Mouse (Mus musculus): Measurements from ENCODE around the gene Lsm3.

DNA sequence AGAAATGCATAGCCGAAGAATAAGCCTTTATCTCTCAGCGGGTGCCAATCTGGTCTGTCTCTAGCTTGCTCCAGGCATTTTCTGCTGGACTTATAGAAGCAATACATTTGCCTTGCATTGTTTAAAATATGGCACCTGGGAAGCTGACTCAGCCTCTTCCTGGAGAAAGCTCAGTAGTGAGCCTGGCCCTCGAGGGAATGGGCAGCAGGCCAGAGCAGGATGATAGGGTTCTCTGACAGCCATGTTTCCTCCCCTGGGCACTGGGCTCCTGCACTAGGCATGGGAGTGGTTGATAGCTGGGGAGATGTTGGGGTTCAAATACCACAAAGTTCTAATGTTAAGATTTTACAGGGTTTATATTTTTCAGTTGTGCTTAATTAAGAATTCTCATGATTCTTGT is 25.5 kb downstream of the Lsm3 start:
- no peak for TF ChIP-seq CTCF (IDR thresholded peaks at IDR 0.05; ENCODE audit: insufficient read depth, low read depth, low read length)
- no peak for TF ChIP-seq POLR2A (IDR thresholded peaks at IDR 0.05; ENCODE audit: insufficient read depth, low read depth, low read length)

Data from olfactory bulb, adult 2 months (tissue).